Mouse (Mus musculus) midbrain, embryonic 15.5 days (tissue): Measurements from ENCODE around the gene Nudt9. TPM values are rescaled to one million over a fixed set of nuclear protein-coding genes. Genes with fewer than 3 reads are reported as not detected.

ENCODE experiments used
- ATAC-seq: fragments of 200-750 bp; cut with Nextera tagmentation; replicated peaks from 2 replicates; pipeline ENCODE4 v1.8.0; 2017; ENCODE audit warnings: moderate TSS enrichment
- H3K27ac ChIP-seq: fragments of 300-500 bp; sonication (generic); 2 replicates; pipeline ENCODE4 v1.5.1; 2015; ENCODE audit warnings: mild to moderate bottlenecking, inconsistent platforms
- H3K27me3 ChIP-seq: fragments of 300-500 bp; sonication (generic); replicated peaks from 2 replicates; pipeline ENCODE4 v1.6.1; 2015; ENCODE audit warnings: inconsistent platforms
- H3K36me3 ChIP-seq: fragments of 300-500 bp; sonication (generic); replicated peaks from 2 replicates; pipeline ENCODE4 v1.6.1; 2015; ENCODE audit warnings: inconsistent platforms
- H3K4me1 ChIP-seq: fragments of 300-500 bp; sonication (generic); 2 replicates; pipeline ENCODE4 v1.6.1; 2015; ENCODE audit warnings: inconsistent platforms
- H3K4me2 ChIP-seq: fragments of 300-500 bp; sonication (generic); 2 replicates; pipeline ENCODE4 v1.6.1; 2015; ENCODE audit warnings: inconsistent platforms, mild to moderate bottlenecking, moderate library complexity
- H3K4me3 ChIP-seq: fragments of 300-500 bp; sonication (generic); 2 replicates; pipeline ENCODE4 v1.5.1; 2015; ENCODE audit warnings: mild to moderate bottlenecking, inconsistent platforms
- H3K9ac ChIP-seq: fragments of 300-500 bp; sonication (generic); 2 replicates; pipeline ENCODE4 v1.6.1; 2015; ENCODE audit warnings: mild to moderate bottlenecking, inconsistent platforms
- H3K9me3 ChIP-seq: fragments of 300-500 bp; sonication (generic); 2 replicates; pipeline ENCODE4 v1.6.1; 2016; ENCODE audit warnings: inconsistent platforms
- WGBS: fragments of 180-500 bp; shearing (Covaris S2); methylation state at CpG from one replicate; pipeline ENCODE4 v1.1.7; 2015; ENCODE audit warnings: mixed read lengths; 5-methylcytosine and 5-hydroxymethylcytosine counted together
- microRNA-seq: library from miRNA; unstranded; fragments of <30 nt; microRNA quantifications from one replicate; pipeline ENCODE4, GENCODE M21; 2016
- polyA plus RNA-seq: library from polyadenylated mRNA; unstranded; fragments of >200 nt; fragmentation: Nextera tagmentation; extraction: Ambion mirVana; gene quantifications from 2 replicates; pipeline ENCODE4 v1.2.1, GENCODE M21; 2015

Nudt9 gene
- polyA plus RNA-seq, 1 experiment from 2014 or later: 60.5 TPM

GRCm38 (mm10) chr5:104113491-104114172 lies 67.5 kb downstream of the Nudt9 start, which contains the start of gene Sparcl1:
TSS of gene Sparcl1 (minus strand) at chr5:104113733.
- no peaks in the 10 kb centered on the region for H3K9me3 ChIP-seq
- ATAC-seq: no peak
- 12% methylated on average over 15 of the region's 15 CpGs for WGBS
- H3K4me1 ChIP-seq: peaks cover 48% of the 10 kb centered on the region
- H3K36me3 ChIP-seq: no peaks in the 10 kb centered on the region
- peak within 1 kb of the TSS; percentile 75 for H3K27ac ChIP-seq
- H3K4me3 ChIP-seq: peak within 1 kb of the TSS; percentile 19
- H3K4me2 ChIP-seq: peak within 1 kb of the TSS; percentile 31
- no peaks in the 10 kb centered on the region for H3K27me3 ChIP-seq
- peak within 1 kb of the TSS; percentile 44; the same call in 1 of the 2 replicates for H3K9ac ChIP-seq

Small RNA genes lying within 50 kb of the gene (microRNA-seq; reads per million reads assigned to microRNA genes)
- gene Mir5619: 1.7 reads per million

Other genes with a start within 250 kb of the Nudt9 start
- 45.2 and 46.4 TPM in 2 replicates for gene Klhl8, start 135.0 kb upstream of the Nudt9 start, polyA plus RNA-seq
- 0.17 and 0.19 TPM in 2 replicates for gene Hsd17b13, start 68.9 kb upstream of the Nudt9 start, polyA plus RNA-seq
- gene Hsd17b11, start 24.4 kb upstream of the Nudt9 start, polyA plus RNA-seq: 2.2 and 2.6 TPM in 2 replicates
- 0.63 TPM in 1 of 2 replicates, not detected in the other for gene Gm17660, start 31.3 kb downstream of the Nudt9 start, polyA plus RNA-seq
- 167 and 185 TPM in 2 replicates for gene Sparcl1, start 67.4 kb downstream of the Nudt9 start, polyA plus RNA-seq
- gene Dspp, start 124.4 kb downstream of the Nudt9 start, polyA plus RNA-seq: 0.04 TPM in 1 of 2 replicates, not detected in the other
- gene Dmp1, start 156.3 kb downstream of the Nudt9 start, polyA plus RNA-seq: 0.48 and 0.73 TPM in 2 replicates